Mouse (Mus musculus) heart, postnatal 0 days (tissue): ENCODE results near the gene Wasf3.

Source experiments
- CTCF ChIP-seq: IDR thresholded peaks from 2 replicates; pipeline ENCODE4 v1.5.1; 2016; ENCODE audit warnings: antibody characterized with exemption, control low read depth, low read depth
- EP300 ChIP-seq: IDR thresholded peaks from 2 replicates; pipeline ENCODE4 v1.6.1; 2016; ENCODE audit warnings: antibody characterized with exemption, low read depth

- TF ChIP-seq CTCF (no peak), EP300 (no peak)
These were observed 19.1 kb downstream of the Wasf3 start for GRCm38 (mm10) chr5:146403923-146404322.
